Mouse (Mus musculus): Measurements from ENCODE around the gene Igfbp2. TPM values are rescaled to one million over a fixed set of nuclear protein-coding genes. Genes with fewer than 3 reads are reported as not detected.

Igfbp2 gene
- polyA plus RNA-seq, 1 experiment from 2014 or later = 469 TPM

Other genes with a start within 250 kb of the Igfbp2 start
- 26.2 and 27.8 TPM in 2 replicates for gene Smarcal1, start 241.3 kb upstream of the Igfbp2 start, polyA plus RNA-seq (2015; fragmentation: Nextera tagmentation; extraction: Ambion mirVana)
- not detected in 2 replicates for gene Ankar, start 123.9 kb upstream of the Igfbp2 start, polyA plus RNA-seq (2015; fragmentation: Nextera tagmentation; extraction: Ambion mirVana)
- gene Rpl37a, start 113.2 kb upstream of the Igfbp2 start, polyA plus RNA-seq (2015; fragmentation: Nextera tagmentation; extraction: Ambion mirVana) = 753 and 794 TPM in 2 replicates
- gene Igfbp5, start 50.4 kb downstream of the Igfbp2 start, polyA plus RNA-seq (2015; fragmentation: Nextera tagmentation; extraction: Ambion mirVana) = 51.9 and 65.1 TPM in 2 replicates
- gene Tnp1, start 191.4 kb downstream of the Igfbp2 start, polyA plus RNA-seq (2015; fragmentation: Nextera tagmentation; extraction: Ambion mirVana) = not detected in 2 replicates

All from hindbrain, embryonic 16.5 days (tissue).